Mouse (Mus musculus): ENCODE data around the gene Slc13a1.

Gene Slc13a1

DNA sequence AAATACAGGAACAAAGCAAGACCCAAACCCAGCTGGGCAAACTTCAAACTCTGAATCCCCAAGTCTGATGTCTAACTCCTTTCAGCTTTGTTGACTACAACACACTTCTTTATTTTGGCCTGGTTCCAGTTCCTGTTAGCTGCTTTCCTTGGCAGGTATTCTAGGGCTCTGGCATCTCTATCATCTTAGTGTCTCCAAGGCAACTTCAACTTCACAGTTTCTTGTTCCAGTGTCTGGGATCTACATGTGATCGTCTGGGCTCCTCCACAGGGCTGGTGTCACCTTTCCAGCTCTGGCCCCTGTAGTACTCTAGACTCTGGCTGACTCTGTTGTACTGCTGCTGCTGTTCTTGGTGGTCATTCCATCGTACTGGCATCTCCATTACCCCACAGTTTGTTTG lies 91.8 kb downstream of the Slc13a1 start:
- DNase-seq (ENCODE audit: low spot score in 2 of 2) = no peak

DNA sequence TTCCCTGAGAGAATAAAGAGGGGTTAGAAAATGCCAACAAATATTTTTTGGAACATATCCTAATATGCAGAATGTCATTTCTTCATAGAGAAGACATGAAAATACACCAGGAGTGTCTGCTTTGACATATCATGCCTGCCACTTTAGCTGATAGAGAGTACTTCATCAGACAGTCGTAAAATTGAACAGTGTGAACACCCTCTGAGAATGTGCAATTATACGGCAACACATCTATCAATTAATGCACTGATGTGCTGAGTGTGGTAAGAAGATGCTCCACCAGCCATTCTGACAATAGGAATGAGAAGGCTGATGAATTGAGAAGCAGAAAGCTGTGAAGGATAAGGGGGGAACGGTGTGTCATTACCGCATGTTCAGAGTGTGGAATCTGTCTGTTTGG lies 95.1 kb downstream of the Slc13a1 start:
- no peak for DNase-seq (ENCODE audit: low spot score in 2 of 2)

DNA sequence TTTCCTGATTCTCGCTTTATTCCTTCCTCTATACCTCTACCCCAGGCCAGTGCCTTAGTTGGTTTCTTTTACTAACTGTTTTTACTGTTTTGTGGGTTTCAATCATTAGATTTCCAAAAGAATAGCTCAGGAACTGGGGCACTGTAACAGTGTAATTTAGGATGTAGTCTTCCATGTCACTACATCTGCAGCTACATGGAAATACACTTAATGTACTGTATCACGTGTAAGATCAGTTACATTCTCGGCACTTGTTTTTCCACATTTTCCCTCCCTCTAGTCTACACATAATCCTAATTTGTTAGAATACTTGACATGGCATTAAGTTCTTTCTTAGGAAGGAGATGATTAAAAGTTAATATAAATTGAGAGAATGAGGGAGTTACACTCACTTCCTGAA lies 108.1 kb downstream of the Slc13a1 start:
- no peak for DNase-seq (ENCODE audit: low spot score in 2 of 2)

DNA sequence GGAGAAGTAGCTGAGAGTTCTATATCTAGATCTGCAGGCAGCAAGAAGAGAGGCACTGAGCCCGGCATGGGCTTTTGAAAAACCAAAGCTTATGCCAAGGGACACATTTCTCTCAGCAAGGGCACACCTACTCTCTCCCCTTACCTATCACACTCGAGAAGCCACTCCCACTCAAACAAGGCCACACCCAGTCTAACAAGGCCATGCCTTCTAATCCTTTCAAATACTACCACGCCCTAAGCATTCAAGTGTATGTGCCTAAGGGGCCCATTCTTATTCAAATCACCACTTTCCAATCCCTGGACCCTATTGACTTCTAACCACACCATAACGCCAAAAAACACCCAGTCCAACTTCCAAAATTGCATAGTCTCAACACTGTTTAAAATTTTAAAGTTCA lies 112.8 kb downstream of the Slc13a1 start:
- DNase-seq (ENCODE audit: low spot score in 2 of 2) = no peak

DNA sequence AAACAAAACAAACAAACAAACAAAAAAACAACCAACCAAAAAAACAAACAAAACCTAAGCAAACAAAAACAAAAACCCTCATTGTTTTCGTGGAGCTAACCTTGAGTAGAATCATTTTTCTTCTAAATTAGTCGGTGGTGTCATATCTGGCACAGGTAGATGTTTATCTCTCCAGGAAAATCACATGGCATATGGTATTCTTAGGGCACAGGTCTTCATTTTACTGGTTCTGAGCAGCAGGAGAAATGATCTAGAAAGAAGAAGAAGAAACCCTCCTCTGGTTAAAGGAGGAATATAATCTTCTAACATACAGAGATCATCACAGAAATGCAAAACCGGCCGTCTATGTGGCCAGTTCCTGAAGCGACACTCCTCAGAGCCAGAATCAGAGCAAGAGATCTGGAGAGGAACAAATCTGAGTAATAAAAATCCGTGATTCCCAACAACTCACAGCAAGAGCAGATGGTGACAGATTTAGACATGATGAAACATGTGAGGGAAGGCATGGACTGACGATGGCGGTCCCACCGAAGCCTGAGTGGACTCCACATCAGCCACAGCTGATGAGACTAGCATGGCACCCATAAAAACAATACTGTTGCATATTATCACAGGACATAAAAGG lies 113.7 kb downstream of the Slc13a1 start:
- no peak for DNase-seq (ENCODE audit: low spot score in 2 of 2)

DNA sequence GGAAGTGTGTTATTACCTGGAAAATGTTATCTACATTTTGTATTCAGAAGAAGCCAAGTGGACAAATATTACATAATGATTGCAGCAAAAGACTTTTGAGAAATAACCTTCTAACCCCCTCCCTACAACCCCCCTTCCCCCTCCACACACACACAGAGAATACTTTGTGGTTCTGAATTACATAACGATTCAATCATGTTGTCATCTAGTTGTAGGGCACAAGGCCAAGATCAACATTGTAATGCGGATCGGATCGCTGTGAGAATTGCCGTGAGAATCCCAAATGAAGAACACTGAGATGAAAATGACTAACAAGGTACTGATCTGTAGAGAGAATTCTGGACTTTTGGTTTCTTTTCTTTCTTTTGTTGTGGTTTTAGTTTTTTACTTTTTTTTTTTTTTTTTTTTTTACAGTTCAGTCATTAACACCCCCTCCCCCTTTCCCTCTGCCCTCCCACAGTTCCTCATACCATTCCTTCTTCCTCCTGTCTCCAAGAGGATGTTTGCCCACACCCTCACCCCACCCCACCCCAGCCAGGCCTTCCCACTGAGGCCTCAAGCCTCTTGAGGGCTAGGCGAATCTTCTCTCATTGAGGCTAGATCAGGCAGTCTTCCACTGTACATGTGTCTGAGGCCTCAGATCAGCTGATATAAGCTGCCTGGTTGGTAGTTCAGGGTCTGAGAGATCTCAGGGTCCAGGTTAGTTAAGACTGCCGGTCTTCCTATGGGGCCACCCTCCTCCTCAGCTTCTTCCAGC lies 120.7 kb downstream of the Slc13a1 start:
- DNase-seq (ENCODE audit: low spot score in 2 of 2) = peak in 1 of 2 experiments; percentile 2

DNA sequence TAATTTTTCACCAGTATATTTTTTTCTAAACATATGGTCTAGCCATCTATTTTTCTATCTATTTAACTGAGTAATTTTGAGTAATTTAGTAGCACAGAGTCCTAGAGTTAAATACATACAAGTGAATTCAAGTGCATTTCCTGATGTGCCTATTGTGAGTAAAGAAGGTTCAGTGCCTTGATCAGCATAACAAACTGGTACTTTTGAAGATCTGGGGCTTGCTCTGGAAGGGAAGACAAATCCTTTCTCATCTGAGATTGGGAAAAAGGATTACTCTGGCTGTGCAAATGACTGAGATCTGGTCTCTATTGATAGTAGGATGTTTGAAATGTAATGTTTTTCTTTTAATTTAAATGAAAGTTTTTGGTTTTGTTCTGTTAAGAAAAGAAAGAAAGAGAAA lies 124.4 kb downstream of the Slc13a1 start:
- no peak for DNase-seq (ENCODE audit: low spot score in 2 of 2)

All from urinary bladder, adult 18-20 months (tissue).